Mouse (Mus musculus): ENCODE results near the gene Ube2n. TPM values are rescaled to one million over a fixed set of nuclear protein-coding genes. Genes with fewer than 3 reads are reported as not detected.

Gene Ube2n
- total RNA-seq, 2 experiments from 2014 or later: 135 to 136 TPM

DNA sequence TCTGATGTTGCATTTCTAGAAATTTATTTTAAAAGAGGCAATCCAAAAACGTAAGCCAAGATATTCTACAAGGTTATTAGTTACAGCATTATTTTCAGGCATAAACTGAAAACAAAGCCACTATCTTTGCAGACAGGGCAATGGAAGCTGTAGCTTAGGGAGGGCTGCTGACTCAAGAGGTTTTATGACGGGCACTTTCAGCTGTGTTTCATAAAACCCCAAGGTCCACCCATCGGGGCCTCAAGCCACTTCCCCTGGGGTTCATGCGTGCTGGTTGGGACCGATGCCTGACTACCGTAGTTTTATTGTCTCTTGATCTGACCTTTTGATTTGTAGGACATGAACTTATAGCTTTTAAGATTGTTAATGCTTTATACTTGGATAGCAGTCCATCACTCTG is 75.3 kb downstream of the Ube2n start:
- no peak for DNase-seq (ENCODE audit: low spot score in 2 of 2)

- DNase-seq (ENCODE audit: low spot score in 2 of 2): no peak
Measured at GRCm38 (mm10) chr10:95591257-95591656, 76.3 kb downstream of the Ube2n start.

GRCm38 (mm10) chr10:95594414-95594813 is 79.5 kb downstream of the Ube2n start:
- DNase-seq (ENCODE audit: low spot score in 2 of 2): no peak

Small RNA genes within 50 kb of the gene (microRNA-seq; reads per million reads assigned to microRNA genes)
- gene Mir3058: 4.7 reads per million, percentile 13 among the genes with 10 or more reads in this experiment

Other genes starting within 250 kb of the Ube2n start
- gene Cradd, start 191.0 kb upstream of the Ube2n start, total RNA-seq (2021): 10 to 100 TPM; 13.0 to 14.0 TPM
- 10 to 100 TPM; 41.3 to 44.5 TPM for gene Socs2, start 98.0 kb upstream of the Ube2n start, total RNA-seq (2021)
- 100 to 1,000 TPM in 1 of 2 experiments, 10 to 100 TPM in 1; 99.7 to 102 TPM for gene Mrpl42, start 13.2 kb upstream of the Ube2n start, total RNA-seq (2021)
- gene Nudt4, start 49.0 kb downstream of the Ube2n start, total RNA-seq (2021): 100 to 1,000 TPM; 126 to 147 TPM
- gene Anapc15-ps, start 158.3 kb downstream of the Ube2n start, total RNA-seq (2021): not detected